Mouse (Mus musculus): ENCODE results near the gene P2rx6. TPM values are rescaled to one million over a fixed set of nuclear protein-coding genes. Genes with fewer than 3 reads are reported as not detected.

The P2rx6 gene
- polyA plus RNA-seq, 1 experiment: 0.25 TPM

- Histone ChIP-seq H3K27me3 (ENCODE audit: control insufficient read depth, insufficient read depth, low read length, poor library complexity, severe bottlenecking) (no peaks in the 10 kb centered on the region), H3K36me3 (ENCODE audit: control insufficient read depth, insufficient read depth, low read length, poor library complexity, severe bottlenecking) (peaks cover 72% of the 10 kb centered on the region), H3K4me1 (ENCODE audit: control insufficient read depth, insufficient read depth, low read length) (no peaks in the 10 kb centered on the region), H3K4me3 (ENCODE audit: low read depth, low read length) (no peak overlapping the region), H3K9me3 (replicated peaks; ENCODE audit: control insufficient read depth, insufficient read depth, low read length, poor library complexity, severe bottlenecking) (no peaks in the 10 kb centered on the region), H3K27ac (ENCODE audit: insufficient read depth, low read length) (no peak overlapping the region), H3K9ac (ENCODE audit: low read depth, poor library complexity, severe bottlenecking) (no peak overlapping the region)
- TF ChIP-seq CTCF (IDR thresholded peaks at IDR 0.05; ENCODE audit: low read depth, low read length) (peak; percentile 43), POLR2A (IDR thresholded peaks at IDR 0.05; ENCODE audit: insufficient read depth, low read length) (no peak)
These were observed 64.0 kb downstream of the P2rx6 start for GRCm38 (mm10) chr16:17625488-17626268.

GRCm38 (mm10) chr16:17626269-17626555 lies 64.5 kb downstream of the P2rx6 start:
- no peaks in the 10 kb centered on the region for H3K4me1 ChIP-seq (ENCODE audit: control insufficient read depth, insufficient read depth, low read length)
- TF ChIP-seq CTCF (IDR thresholded peaks at IDR 0.05; ENCODE audit: low read depth, low read length) (no peak), EP300 (IDR thresholded peaks at IDR 0.05; ENCODE audit: insufficient read depth, low read depth, low read length) (no peak), POLR2A (IDR thresholded peaks at IDR 0.05; ENCODE audit: insufficient read depth, low read length) (no peak)
- H3K9ac ChIP-seq (ENCODE audit: low read depth, poor library complexity, severe bottlenecking): no peak overlapping the region
- peaks cover 73% of the 10 kb centered on the region for H3K36me3 ChIP-seq (ENCODE audit: control insufficient read depth, insufficient read depth, low read length, poor library complexity, severe bottlenecking)
- no peak overlapping the region for H3K4me3 ChIP-seq (ENCODE audit: low read depth, low read length)
- no peaks in the 10 kb centered on the region for H3K9me3 ChIP-seq (replicated peaks; ENCODE audit: control insufficient read depth, insufficient read depth, low read length, poor library complexity, severe bottlenecking)
- no peaks in the 10 kb centered on the region for H3K27me3 ChIP-seq (ENCODE audit: control insufficient read depth, insufficient read depth, low read length, poor library complexity, severe bottlenecking)
- H3K27ac ChIP-seq (ENCODE audit: insufficient read depth, low read length): no peak overlapping the region

Other genes starting within 250 kb of the P2rx6 start
- not detected in 2 replicates for gene Serpind1, start 230.5 kb upstream of the P2rx6 start, polyA plus RNA-seq (2011; ENCODE audit: insufficient read depth, insufficient read length, low read depth, missing spikeins)
- 17.0 and 18.9 TPM in 2 replicates for gene Snap29, start 155.9 kb upstream of the P2rx6 start, polyA plus RNA-seq (2011; ENCODE audit: insufficient read depth, insufficient read length, low read depth, missing spikeins)
- 45.2 and 50.1 TPM in 2 replicates for gene Pi4ka, start 155.6 kb upstream of the P2rx6 start, polyA plus RNA-seq (2011; ENCODE audit: insufficient read depth, insufficient read length, low read depth, missing spikeins)
- 45.7 and 48.9 TPM in 2 replicates for gene Crkl, start 109.9 kb upstream of the P2rx6 start, polyA plus RNA-seq (2011; ENCODE audit: insufficient read depth, insufficient read length, low read depth, missing spikeins)
- 6.4 and 7.5 TPM in 2 replicates for gene Aifm3, start 72.3 kb upstream of the P2rx6 start, polyA plus RNA-seq (2011; ENCODE audit: insufficient read depth, insufficient read length, low read depth, missing spikeins)
- gene Lztr1, start 53.2 kb upstream of the P2rx6 start, polyA plus RNA-seq (2011; ENCODE audit: insufficient read depth, insufficient read length, low read depth, missing spikeins): 46.1 and 46.6 TPM in 2 replicates
- 12.9 and 13.1 TPM in 2 replicates for gene Thap7, start 30.7 kb upstream of the P2rx6 start, polyA plus RNA-seq (2011; ENCODE audit: insufficient read depth, insufficient read length, low read depth, missing spikeins)
- gene Lrrc74b, start 638 bp upstream of the P2rx6 start, polyA plus RNA-seq (2011; ENCODE audit: insufficient read depth, insufficient read length, low read depth, missing spikeins): 1.6 and 1.8 TPM in 2 replicates
- gene Slc7a4, start 21.3 kb downstream of the P2rx6 start, polyA plus RNA-seq (2011; ENCODE audit: insufficient read depth, insufficient read length, low read depth, missing spikeins): 2.0 and 2.8 TPM in 2 replicates
- 97.7 and 104 TPM in 2 replicates for gene Smpd4, start 57.5 kb downstream of the P2rx6 start, polyA plus RNA-seq (2011; ENCODE audit: insufficient read depth, insufficient read length, low read depth, missing spikeins)
- gene Ccdc74a, start 84.6 kb downstream of the P2rx6 start, polyA plus RNA-seq (2011; ENCODE audit: insufficient read depth, insufficient read length, low read depth, missing spikeins): 1.6 and 2.7 TPM in 2 replicates
- 51.5 and 54.7 TPM in 2 replicates for gene Med15, start 171.0 kb downstream of the P2rx6 start, polyA plus RNA-seq (2011; ENCODE audit: insufficient read depth, insufficient read length, low read depth, missing spikeins)
- gene Klhl22, start 197.7 kb downstream of the P2rx6 start, polyA plus RNA-seq (2011; ENCODE audit: insufficient read depth, insufficient read length, low read depth, missing spikeins): 40.2 and 44.0 TPM in 2 replicates
- gene Scarf2, start 235.4 kb downstream of the P2rx6 start, polyA plus RNA-seq (2011; ENCODE audit: insufficient read depth, insufficient read length, low read depth, missing spikeins): 5.8 and 6.5 TPM in 2 replicates

Measured in ES-Bruce4 (cell line).